Mouse (Mus musculus): ENCODE data around the gene Gm20388. TPM values are rescaled to one million over a fixed set of nuclear protein-coding genes. Genes with fewer than 3 reads are reported as not detected.

The Gm20388 gene
- polyA plus RNA-seq, 1 experiment from 2014 or later = 5.5 TPM

DNA sequence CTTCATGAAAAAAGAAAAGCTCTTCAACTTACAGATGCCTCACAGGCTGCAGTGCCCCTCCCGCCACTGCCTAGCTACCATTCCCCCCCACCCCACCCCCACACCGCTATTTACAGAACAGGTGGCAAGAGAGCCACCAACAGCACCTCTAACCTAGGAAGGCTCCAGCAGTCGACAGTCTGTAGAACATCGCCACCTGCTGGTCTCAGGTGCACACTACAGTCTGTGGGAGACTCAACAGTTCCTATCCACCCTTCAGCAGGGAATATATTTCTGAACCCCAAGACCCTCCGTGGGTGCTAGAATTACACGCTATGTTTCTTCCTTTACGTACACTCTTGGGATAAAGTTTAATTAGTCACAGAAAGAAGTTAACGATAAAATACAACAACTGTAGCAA lies 4457.6 kb downstream of the Gm20388 start:
- no peak overlapping the region for H3K4me3 ChIP-seq
- DNase-seq (ENCODE audit: extremely low spot score, low spot score) = peak; percentile 72
- no peaks in the 10 kb centered on the region for H3K9me3 ChIP-seq
- no peaks in the 10 kb centered on the region for H3K4me1 ChIP-seq
- H3K27me3 ChIP-seq (ENCODE audit: poor library complexity, severe bottlenecking) = no peaks in the 10 kb centered on the region
- H3K36me3 ChIP-seq (replicated peaks) = no peaks in the 10 kb centered on the region
- no peak overlapping the region for H3K27ac ChIP-seq
- 19% methylated on average over 8 of the region's 8 CpGs for WGBS

DNA sequence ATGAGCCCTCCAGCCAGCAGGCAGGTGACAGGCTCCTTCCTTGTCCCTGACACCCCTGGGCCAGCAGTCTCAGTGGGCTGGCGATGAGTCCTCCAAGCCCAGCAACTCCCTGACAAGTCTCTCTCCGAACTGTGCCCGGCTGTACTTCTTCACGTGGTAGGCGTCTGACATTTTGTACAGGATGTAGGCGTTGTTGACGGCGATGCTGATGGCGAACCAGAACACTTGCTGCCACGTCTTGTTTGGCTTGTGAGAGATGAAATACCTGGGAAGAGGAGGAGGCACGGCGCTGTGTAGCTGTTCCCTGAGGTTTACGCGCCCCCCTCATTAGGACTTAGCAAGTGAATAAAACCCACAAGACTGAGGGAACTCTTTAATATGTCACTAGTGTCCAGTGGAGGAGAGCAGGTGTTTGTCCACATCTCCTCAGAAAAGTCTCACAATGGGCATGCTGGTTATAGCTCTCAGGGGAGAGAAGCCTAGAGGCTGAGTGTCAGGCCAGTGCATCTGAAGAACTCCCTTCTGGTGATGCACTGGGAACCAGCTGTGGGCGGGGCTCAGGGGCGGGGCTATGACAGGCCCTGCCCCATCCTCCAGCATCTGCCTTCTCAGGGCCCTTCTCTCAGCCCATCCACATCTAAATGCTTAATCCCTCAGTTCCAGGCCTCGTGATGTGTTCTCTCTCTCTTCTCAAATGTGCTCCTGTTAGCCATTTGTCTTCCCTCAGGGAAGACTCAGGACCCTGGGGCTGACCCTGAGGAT lies 4460.0 kb downstream of the Gm20388 start:
- H3K27me3 ChIP-seq (ENCODE audit: poor library complexity, severe bottlenecking) = no peaks in the 10 kb centered on the region
- DNase-seq (ENCODE audit: extremely low spot score, low spot score) = no peak
- H3K9me3 ChIP-seq = no peaks in the 10 kb centered on the region
- H3K4me3 ChIP-seq = no peak overlapping the region
- no peaks in the 10 kb centered on the region for H3K4me1 ChIP-seq
- no peaks in the 10 kb centered on the region for H3K36me3 ChIP-seq (replicated peaks)
- H3K27ac ChIP-seq = no peak overlapping the region
- WGBS = 81% methylated on average over 17 of the region's 17 CpGs

DNA sequence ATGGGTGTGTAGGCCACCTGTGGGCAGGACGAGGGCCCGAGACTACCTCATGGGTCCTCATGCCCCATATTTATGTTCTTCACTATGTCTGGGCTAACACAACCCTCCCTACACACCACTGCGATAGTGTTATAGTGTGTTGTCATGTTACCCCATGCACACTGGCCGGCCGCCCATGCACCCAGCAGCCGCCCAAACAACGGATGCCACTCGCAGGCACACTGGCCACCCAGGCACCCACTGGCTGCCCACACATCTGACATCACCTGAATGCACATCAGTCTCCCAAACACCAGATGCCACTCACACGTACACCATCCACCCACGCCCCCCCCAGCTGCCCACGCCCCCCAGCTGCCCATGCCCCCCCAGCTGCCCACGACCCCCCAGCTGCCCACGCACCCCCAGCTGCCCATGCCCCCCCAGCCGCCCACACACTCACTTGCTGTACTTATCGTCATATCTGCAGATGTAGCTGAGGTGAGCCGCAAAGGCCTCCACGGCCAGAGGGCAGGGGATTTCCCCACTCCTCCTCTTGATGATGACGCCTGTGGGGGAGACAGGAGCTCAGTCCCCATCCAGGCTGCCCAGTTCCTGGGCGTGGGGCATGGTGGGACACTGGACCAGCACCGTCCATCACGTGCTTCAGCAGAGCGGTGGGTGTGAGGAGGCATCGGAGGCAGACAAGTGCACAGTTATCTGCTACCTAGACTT lies 4460.9 kb downstream of the Gm20388 start:
- no peak for DNase-seq (ENCODE audit: extremely low spot score, low spot score)
- Histone ChIP-seq H3K27ac (no peak overlapping the region), H3K4me3 (no peak overlapping the region), H3K4me1 (no peaks in the 10 kb centered on the region), H3K36me3 (replicated peaks) (no peaks in the 10 kb centered on the region), H3K27me3 (ENCODE audit: poor library complexity, severe bottlenecking) (no peaks in the 10 kb centered on the region), H3K9me3 (no peaks in the 10 kb centered on the region)
- 90% methylated on average over 23 of the region's 23 CpGs for WGBS

DNA sequence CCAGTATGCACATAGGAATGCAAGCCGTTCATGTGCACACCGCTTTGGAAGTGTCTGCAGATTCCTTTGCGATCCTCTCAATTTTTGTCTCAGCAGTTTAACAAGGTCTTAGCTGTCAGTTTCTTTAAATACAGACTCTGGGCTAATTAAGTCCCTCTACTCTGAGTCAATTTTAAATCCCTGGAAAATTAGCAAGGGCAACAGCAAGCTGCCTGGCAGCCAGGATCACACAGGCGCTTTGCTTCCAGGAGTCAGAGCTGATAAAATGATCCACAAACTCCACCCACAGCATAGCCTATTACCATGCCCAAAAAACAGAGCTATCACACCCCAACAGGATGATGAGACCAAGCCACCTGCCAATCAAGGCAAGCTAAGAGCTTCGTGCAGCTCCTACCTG lies 4463.1 kb downstream of the Gm20388 start:
- no peaks in the 10 kb centered on the region for H3K9me3 ChIP-seq
- H3K36me3 ChIP-seq (replicated peaks) = no peaks in the 10 kb centered on the region
- no peaks in the 10 kb centered on the region for H3K27me3 ChIP-seq (ENCODE audit: poor library complexity, severe bottlenecking)
- WGBS = 92% methylated on average over 5 of the region's 5 CpGs
- H3K27ac ChIP-seq = no peak overlapping the region
- no peak for DNase-seq (ENCODE audit: extremely low spot score, low spot score)
- no peaks in the 10 kb centered on the region for H3K4me1 ChIP-seq
- H3K4me3 ChIP-seq = no peak overlapping the region

DNA sequence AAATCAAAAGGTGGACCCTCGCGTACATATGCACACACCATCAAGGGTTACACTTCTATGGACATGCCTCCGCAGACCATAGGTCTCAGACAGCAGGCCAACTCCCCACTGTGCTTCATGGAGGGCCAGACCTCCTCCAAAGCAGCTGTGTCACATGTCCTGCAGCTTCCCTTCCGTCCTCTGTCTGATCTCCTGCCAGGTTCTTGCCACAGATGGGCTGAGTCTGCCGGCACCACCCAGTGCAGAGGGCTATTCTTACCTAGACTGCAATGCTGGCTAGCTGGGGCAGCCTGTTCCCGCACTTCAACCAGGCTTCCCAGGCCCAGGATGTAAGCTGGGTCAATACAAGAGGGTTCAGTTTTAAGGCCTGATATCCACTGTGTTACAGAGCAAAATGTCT lies 4464.5 kb downstream of the Gm20388 start:
- no peaks in the 10 kb centered on the region for H3K4me1 ChIP-seq
- no peak overlapping the region for H3K4me3 ChIP-seq
- WGBS = 84% methylated on average over 6 of the region's 6 CpGs
- H3K36me3 ChIP-seq (replicated peaks) = no peaks in the 10 kb centered on the region
- no peak overlapping the region for H3K27ac ChIP-seq
- DNase-seq (ENCODE audit: extremely low spot score, low spot score) = no peak
- H3K9me3 ChIP-seq = no peaks in the 10 kb centered on the region
- no peaks in the 10 kb centered on the region for H3K27me3 ChIP-seq (ENCODE audit: poor library complexity, severe bottlenecking)

DNA sequence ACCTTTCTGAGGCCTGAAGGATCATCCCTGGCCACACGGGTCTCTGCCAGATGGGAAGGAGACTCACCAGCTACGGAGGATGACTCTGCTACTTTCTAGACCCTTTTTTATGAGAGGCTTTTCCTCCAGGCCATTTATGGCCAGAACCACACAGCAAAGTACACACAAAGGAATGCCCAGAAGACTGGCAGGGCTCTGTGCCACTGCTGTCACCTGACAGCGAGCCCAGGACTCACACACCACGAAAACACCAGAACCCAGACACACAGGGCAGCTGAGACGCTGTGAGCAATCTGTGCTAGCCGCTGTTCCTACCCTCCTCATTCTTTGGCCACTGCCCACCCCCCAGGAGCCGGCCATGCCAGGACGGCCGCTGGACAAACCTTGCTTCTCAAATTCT lies 4465.1 kb downstream of the Gm20388 start:
- 90% methylated on average over 9 of the region's 9 CpGs for WGBS
- no peak for DNase-seq (ENCODE audit: extremely low spot score, low spot score)
- H3K36me3 ChIP-seq (replicated peaks) = no peaks in the 10 kb centered on the region
- H3K4me3 ChIP-seq = no peak overlapping the region
- H3K4me1 ChIP-seq = no peaks in the 10 kb centered on the region
- no peaks in the 10 kb centered on the region for H3K9me3 ChIP-seq
- no peak overlapping the region for H3K27ac ChIP-seq
- no peaks in the 10 kb centered on the region for H3K27me3 ChIP-seq (ENCODE audit: poor library complexity, severe bottlenecking)

DNA sequence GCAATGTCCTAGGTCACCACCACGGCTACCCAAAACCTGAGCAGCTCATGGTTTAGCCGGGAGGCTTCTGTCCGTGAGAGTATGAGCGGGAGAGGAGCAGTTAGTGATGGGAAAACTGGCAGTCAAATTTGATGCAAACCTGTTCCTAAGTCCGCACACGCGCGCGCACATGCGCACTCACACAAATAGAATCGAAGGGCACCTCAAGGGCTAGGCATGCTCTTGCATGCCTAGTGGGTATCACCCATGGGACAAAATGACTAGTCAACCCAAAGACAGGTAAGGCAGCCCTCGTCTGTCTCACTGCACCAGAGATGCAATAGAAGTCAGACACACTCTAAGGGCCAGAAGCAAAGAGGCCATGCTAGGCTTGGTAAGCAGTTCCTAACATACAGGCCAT lies 4465.8 kb downstream of the Gm20388 start:
- H3K4me1 ChIP-seq = no peaks in the 10 kb centered on the region
- WGBS = 95% methylated on average over 12 of the region's 12 CpGs
- H3K4me3 ChIP-seq = no peak overlapping the region
- no peaks in the 10 kb centered on the region for H3K9me3 ChIP-seq
- no peaks in the 10 kb centered on the region for H3K27me3 ChIP-seq (ENCODE audit: poor library complexity, severe bottlenecking)
- H3K27ac ChIP-seq = no peak overlapping the region
- no peaks in the 10 kb centered on the region for H3K36me3 ChIP-seq (replicated peaks)
- no peak for DNase-seq (ENCODE audit: extremely low spot score, low spot score)

DNA sequence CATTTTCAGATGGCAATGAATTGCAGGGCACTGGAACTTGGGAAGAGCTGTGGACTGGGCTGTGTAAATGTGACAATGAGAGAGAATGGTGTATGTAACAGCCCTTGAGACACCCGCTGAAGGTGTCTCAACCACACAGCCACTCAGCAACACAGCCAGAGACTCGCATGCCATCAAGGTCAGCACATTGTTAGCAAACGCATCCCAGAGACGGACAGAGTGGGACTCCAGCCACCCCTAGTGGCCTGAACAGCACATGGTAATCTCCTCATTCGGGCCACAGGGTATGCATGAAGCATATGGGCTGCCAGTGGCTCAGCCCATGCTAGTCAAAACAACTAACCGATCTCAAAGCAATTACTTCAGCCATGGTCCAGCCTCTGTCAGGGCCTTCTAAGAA lies 4468.6 kb downstream of the Gm20388 start:
- Histone ChIP-seq H3K4me3 (no peak overlapping the region), H3K36me3 (replicated peaks) (no peaks in the 10 kb centered on the region), H3K4me1 (no peaks in the 10 kb centered on the region), H3K27me3 (ENCODE audit: poor library complexity, severe bottlenecking) (no peaks in the 10 kb centered on the region), H3K27ac (no peak overlapping the region), H3K9me3 (no peaks in the 10 kb centered on the region)
- 76% methylated on average over 6 of the region's 6 CpGs for WGBS
- no peak for DNase-seq (ENCODE audit: extremely low spot score, low spot score)

DNA sequence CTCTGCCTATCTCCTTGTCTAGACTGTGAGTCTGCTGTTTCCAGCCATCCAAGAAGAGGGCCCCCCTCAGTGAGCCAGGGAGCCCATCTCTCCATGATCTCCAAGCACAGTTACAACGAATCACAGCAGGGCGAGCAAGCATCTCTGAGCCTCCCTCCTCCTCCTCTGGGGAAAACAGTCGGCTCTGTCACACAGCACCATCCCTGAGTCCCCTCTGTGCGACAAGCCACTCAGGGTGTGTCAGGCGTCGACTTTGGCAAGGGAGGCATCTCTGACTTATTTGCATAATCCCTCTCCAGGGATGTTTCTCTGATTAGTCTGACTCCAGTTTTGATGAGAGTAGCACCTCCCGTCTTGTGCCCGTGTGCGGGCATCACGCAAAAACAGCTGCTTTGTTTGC lies 4471.6 kb downstream of the Gm20388 start:
- H3K4me3 ChIP-seq = no peak overlapping the region
- H3K27ac ChIP-seq = no peak overlapping the region
- no peak for DNase-seq (ENCODE audit: extremely low spot score, low spot score)
- no peaks in the 10 kb centered on the region for H3K4me1 ChIP-seq
- H3K9me3 ChIP-seq = no peaks in the 10 kb centered on the region
- H3K36me3 ChIP-seq (replicated peaks) = no peaks in the 10 kb centered on the region
- H3K27me3 ChIP-seq (ENCODE audit: poor library complexity, severe bottlenecking) = no peaks in the 10 kb centered on the region
- 56% methylated on average over 10 of the region's 10 CpGs for WGBS

DNA sequence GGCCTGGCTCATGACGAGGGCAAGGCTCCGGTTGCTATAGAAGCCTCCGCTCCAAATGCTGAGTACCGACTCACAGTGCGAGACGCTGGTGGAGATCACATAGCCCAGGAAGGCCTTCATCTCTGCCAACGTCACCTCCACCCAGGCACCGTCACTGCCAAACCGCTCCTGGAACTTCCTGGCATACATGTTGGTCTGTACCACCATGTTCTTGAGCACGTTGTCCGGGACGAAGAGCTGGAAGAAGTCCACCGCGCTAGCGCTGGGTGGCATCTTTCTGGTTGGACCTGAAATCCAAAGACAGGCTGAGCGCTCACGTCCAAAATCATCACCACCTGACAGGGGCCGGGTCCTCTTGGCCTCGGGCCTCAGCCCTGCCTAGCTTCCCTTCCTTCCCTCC lies 4473.7 kb downstream of the Gm20388 start:
- H3K4me3 ChIP-seq = no peak overlapping the region
- no peaks in the 10 kb centered on the region for H3K27me3 ChIP-seq (ENCODE audit: poor library complexity, severe bottlenecking)
- no peak for DNase-seq (ENCODE audit: extremely low spot score, low spot score)
- no peak overlapping the region for H3K27ac ChIP-seq
- H3K4me1 ChIP-seq = no peaks in the 10 kb centered on the region
- H3K36me3 ChIP-seq (replicated peaks) = no peaks in the 10 kb centered on the region
- no peaks in the 10 kb centered on the region for H3K9me3 ChIP-seq
- WGBS = 95% methylated on average over 19 of the region's 19 CpGs

DNA sequence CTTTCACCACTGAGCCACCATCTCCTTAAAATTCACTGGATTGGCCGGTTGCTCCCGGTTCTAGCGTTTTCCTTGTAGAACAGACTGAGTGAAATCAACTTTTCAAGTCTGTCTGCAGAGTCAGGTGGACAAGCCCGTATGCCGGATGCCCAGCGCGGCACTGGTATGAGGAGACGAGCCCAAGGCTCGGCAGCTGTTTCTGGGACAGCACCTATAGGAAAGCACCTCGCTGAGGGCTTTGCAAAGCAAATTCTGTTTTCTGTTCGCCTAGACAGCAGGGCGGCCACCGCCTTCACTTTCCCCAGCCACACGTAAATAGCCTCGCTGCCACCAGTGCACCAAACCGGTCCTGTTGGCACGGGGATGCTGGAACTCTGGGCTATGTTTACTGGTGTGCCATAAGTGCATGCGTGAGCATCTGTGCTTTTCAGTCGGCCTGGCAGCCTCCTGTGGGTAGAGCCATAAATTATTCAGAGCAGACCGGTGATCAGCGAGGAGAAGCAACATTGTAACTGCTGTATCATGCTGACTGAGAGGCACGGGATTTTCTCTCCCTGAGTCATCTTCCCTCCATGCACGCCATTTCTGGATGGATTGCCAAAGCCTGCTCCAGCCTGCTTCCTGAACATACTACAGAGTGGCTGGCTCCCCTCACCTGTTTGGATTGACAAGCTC lies 4475.7 kb downstream of the Gm20388 start:
- WGBS = 90% methylated on average over 23 of the region's 23 CpGs
- no peak overlapping the region for H3K4me3 ChIP-seq

DNA sequence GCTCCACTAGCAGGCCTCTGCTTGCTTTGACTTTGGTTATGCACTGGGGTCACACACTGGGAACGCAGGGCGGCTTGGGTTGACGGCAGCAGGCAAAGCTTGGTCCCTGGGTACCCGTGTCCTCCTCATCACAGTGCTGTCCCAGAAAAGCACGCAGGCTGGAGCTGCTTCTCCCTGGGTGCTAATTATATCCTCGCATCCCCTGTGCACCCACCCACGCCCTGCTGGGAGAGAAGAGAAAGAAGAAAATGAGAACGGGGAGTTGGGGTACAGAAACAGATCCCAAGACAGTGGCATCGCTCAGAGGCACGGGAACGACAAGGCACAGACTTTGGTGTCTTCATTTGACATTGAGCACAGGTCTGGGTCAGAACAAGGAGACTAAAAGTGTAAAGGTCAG lies 4478.9 kb downstream of the Gm20388 start:
- DNase-seq (ENCODE audit: extremely low spot score, low spot score) = no peak
- WGBS = 88% methylated on average over 11 of the region's 11 CpGs
- H3K4me3 ChIP-seq = no peak overlapping the region
- H3K4me1 ChIP-seq = peaks cover 7% of the 10 kb centered on the region; the same call in 1 of the 2 replicates
- no peak overlapping the region for H3K27ac ChIP-seq
- no peaks in the 10 kb centered on the region for H3K9me3 ChIP-seq
- no peaks in the 10 kb centered on the region for H3K36me3 ChIP-seq (replicated peaks)
- H3K27me3 ChIP-seq (ENCODE audit: poor library complexity, severe bottlenecking) = no peaks in the 10 kb centered on the region

More for the DNA sequence above, 4475.7 kb downstream of the Gm20388 start:
- no peaks in the 10 kb centered on the region for H3K27me3 ChIP-seq (ENCODE audit: poor library complexity, severe bottlenecking)
- DNase-seq (ENCODE audit: extremely low spot score, low spot score) = no peak
- H3K9me3 ChIP-seq = no peaks in the 10 kb centered on the region
- no peaks in the 10 kb centered on the region for H3K4me1 ChIP-seq
- H3K36me3 ChIP-seq (replicated peaks) = no peaks in the 10 kb centered on the region
- no peak overlapping the region for H3K27ac ChIP-seq

DNA sequence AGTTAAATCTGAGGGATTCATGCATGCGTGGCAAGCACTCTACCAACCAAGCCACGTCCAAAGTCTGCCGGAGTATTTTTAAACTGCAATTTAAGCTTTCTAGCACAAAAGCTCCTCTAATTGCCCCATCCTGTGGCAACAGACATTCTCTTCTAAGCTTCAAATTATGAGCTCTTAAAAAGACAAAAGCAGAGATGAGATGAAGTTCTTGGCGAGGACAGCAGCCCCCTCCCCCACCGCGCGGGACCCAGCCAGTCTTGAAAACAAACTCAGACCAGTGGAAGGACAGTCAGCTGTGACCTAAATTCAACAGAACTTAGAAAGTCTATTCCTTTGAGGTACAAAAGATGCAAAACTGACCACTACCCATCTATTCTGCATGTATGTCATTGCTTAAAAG lies 4480.6 kb downstream of the Gm20388 start:
- Histone ChIP-seq H3K36me3 (replicated peaks) (no peaks in the 10 kb centered on the region), H3K4me1 (peaks cover 7% of the 10 kb centered on the region; the same call in 1 of the 2 replicates), H3K27ac (no peak overlapping the region), H3K27me3 (ENCODE audit: poor library complexity, severe bottlenecking) (no peaks in the 10 kb centered on the region), H3K4me3 (no peak overlapping the region), H3K9me3 (no peaks in the 10 kb centered on the region)
- WGBS = 89% methylated on average over 7 of the region's 7 CpGs
- no peak for DNase-seq (ENCODE audit: extremely low spot score, low spot score)
